Mouse (Mus musculus): Measurements from ENCODE around the gene Dmpk. TPM values are rescaled to one million over a fixed set of nuclear protein-coding genes. Genes with fewer than 3 reads are reported as not detected.

Dmpk gene
- total and polyA plus RNA-seq, 2 experiments from 2014 or later = 5.1 to 32.1 TPM

- DNase-seq (ENCODE audit: low spot score) = no peak
- Histone ChIP-seq H3K27me3 (ENCODE audit: insufficient read depth, low read length) (no peaks in the 10 kb centered on the region), H3K9me3 (ENCODE audit: low read length) (no peaks in the 10 kb centered on the region), H3K9ac (replicated peaks; ENCODE audit: low read length, poor library complexity, severe bottlenecking) (no peak overlapping the region; the same call in 1 of the 2 replicates), H3K4me1 (ENCODE audit: insufficient read depth, low read length) (peaks cover 5% of the 10 kb centered on the region; the same call in 1 of the 2 replicates), H3K4me3 (ENCODE audit: low read depth, low read length) (peak overlapping the region; percentile 99; the same call in 1 of the 2 replicates), H3K4me2 (ENCODE audit: low read depth, low read length, poor library complexity, severe bottlenecking) (peak overlapping the region; percentile 78), H3K36me3 (ENCODE audit: insufficient read depth, low read length) (peaks cover 39% of the 10 kb centered on the region), H3K27ac (ENCODE audit: low read depth, low read length) (no peak overlapping the region)
- 72% methylated on average over 14 of the region's 14 CpGs for WGBS
- TF ChIP-seq CTCF (IDR thresholded peaks at IDR 0.05) = no peak
- no peak for ATAC-seq (ENCODE audit: low FRiP score)
Observed at GRCm38 (mm10) chr7:19077761-19078160, 5.9 kb upstream of the Dmpk start.

DNA sequence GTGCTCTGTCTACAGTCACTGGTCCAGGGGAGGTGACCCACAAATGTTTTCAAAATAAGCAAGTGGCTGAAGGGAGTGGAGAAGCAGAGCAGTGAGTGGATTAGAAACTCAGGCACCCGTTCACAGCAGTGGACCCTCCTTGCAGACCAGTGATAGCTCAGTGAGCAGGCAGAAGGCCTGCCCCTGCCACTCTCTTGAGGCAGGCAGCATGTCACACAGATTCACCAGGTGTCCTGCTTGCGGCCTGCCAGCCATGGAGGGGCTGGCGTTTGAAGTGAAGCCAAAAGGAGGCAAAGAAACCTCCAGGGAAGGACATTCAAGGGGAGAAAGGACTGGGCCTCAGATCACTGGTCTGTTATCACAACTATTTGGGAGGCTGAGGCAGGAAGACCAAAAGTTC, 4.9 kb upstream of the Dmpk start:
- H3K4me1 ChIP-seq (ENCODE audit: insufficient read depth, low read length) = peaks cover 5% of the 10 kb centered on the region; the same call in 1 of the 2 replicates
- no peak overlapping the region for H3K4me2 ChIP-seq (ENCODE audit: low read depth, low read length, poor library complexity, severe bottlenecking)
- DNase-seq (ENCODE audit: low spot score) (no peak), ATAC-seq (ENCODE audit: low FRiP score) (no peak)
- H3K4me3 ChIP-seq (ENCODE audit: low read depth, low read length) = no peak overlapping the region
- 78% methylated on average over 3 of the region's 3 CpGs for WGBS
- no peak overlapping the region for H3K27ac ChIP-seq (ENCODE audit: low read depth, low read length)
- TF ChIP-seq CTCF (IDR thresholded peaks at IDR 0.05) = no peak
- peaks cover 43% of the 10 kb centered on the region for H3K36me3 ChIP-seq (ENCODE audit: insufficient read depth, low read length)
- no peaks in the 10 kb centered on the region for H3K27me3 ChIP-seq (ENCODE audit: insufficient read depth, low read length)
- H3K9ac ChIP-seq (replicated peaks; ENCODE audit: low read length, poor library complexity, severe bottlenecking) = no peak overlapping the region
- no peaks in the 10 kb centered on the region for H3K9me3 ChIP-seq (ENCODE audit: low read length)

- no peak overlapping the region for H3K4me2 ChIP-seq (ENCODE audit: low read depth, low read length, poor library complexity, severe bottlenecking)
- H3K4me1 ChIP-seq (ENCODE audit: insufficient read depth, low read length) = peaks cover 5% of the 10 kb centered on the region; the same call in 1 of the 2 replicates
- H3K27ac ChIP-seq (ENCODE audit: low read depth, low read length) = no peak overlapping the region
- H3K9me3 ChIP-seq (ENCODE audit: low read length) = no peaks in the 10 kb centered on the region
- H3K36me3 ChIP-seq (ENCODE audit: insufficient read depth, low read length) = peaks cover 43% of the 10 kb centered on the region
- ATAC-seq (ENCODE audit: low FRiP score) = no peak
- no peak overlapping the region for H3K9ac ChIP-seq (replicated peaks; ENCODE audit: low read length, poor library complexity, severe bottlenecking)
- H3K27me3 ChIP-seq (ENCODE audit: insufficient read depth, low read length) = no peaks in the 10 kb centered on the region
- DNase-seq (ENCODE audit: low spot score) = no peak
- TF ChIP-seq CTCF (IDR thresholded peaks at IDR 0.05) = no peak
- 94% methylated on average over 19 of the region's 19 CpGs for WGBS
- H3K4me3 ChIP-seq (ENCODE audit: low read depth, low read length) = no peak overlapping the region
Observed at GRCm38 (mm10) chr7:19080451-19080950, 3.1 kb upstream of the Dmpk start.

DNA sequence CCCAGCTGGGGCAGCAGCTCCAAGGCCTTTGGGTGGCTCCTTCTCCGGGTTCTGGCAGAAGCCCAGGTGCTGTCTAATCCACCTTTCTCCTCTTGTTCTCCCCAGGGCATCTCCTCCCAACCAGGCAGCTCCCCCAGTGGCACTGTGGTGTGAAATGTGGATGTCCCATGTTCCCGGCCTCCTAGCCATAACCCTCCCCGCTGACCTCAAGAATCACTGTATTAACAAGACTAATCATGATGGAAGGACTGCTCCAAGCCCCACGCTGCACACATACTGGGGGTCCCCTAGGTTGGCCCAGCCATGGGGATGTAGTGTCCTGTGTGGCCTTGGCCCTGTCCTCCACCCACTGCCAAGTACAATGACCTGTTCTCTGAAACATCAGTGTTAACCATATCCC, 1.5 kb upstream of the Dmpk start:
- H3K4me1 ChIP-seq (ENCODE audit: insufficient read depth, low read length) = peaks cover 5% of the 10 kb centered on the region; the same call in 1 of the 2 replicates
- peaks cover 44% of the 10 kb centered on the region for H3K36me3 ChIP-seq (ENCODE audit: insufficient read depth, low read length)
- no peak overlapping the region for H3K9ac ChIP-seq (replicated peaks; ENCODE audit: low read length, poor library complexity, severe bottlenecking)
- no peak overlapping the region for H3K4me3 ChIP-seq (ENCODE audit: low read depth, low read length)
- ATAC-seq (ENCODE audit: low FRiP score) = no peak
- WGBS = 75% methylated on average over 4 of the region's 4 CpGs
- no peaks in the 10 kb centered on the region for H3K9me3 ChIP-seq (ENCODE audit: low read length)
- no peak for TF ChIP-seq CTCF (IDR thresholded peaks at IDR 0.05)
- DNase-seq (ENCODE audit: low spot score) = no peak
- H3K27me3 ChIP-seq (ENCODE audit: insufficient read depth, low read length) = no peaks in the 10 kb centered on the region
- no peak overlapping the region for H3K4me2 ChIP-seq (ENCODE audit: low read depth, low read length, poor library complexity, severe bottlenecking)
- H3K27ac ChIP-seq (ENCODE audit: low read depth, low read length) = no peak overlapping the region

DNA sequence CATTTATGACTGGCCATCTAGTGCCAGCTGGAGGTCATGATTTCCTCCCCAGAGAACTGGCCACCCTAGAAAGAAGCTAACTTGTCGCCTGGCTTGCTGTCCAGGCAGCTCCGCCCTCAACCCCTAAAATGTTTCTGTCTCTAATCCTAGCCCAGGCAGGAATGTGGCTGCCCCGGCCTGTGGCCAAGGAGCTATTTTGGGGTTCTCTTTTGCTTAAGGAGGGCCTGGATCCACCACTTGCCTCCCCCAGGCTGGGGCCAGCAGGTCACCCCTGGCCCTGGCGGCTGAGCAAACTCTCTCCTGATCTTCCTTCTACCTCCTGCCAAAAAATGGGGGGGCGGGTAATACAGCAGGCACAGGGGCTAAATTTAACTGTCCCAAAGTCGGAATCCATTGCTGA, 553 bp upstream of the Dmpk start:
- 56% methylated on average over 6 of the region's 6 CpGs for WGBS
- TF ChIP-seq CTCF (IDR thresholded peaks at IDR 0.05) = no peak

GRCm38 (mm10) chr7:19084277-19084771, 675 bp downstream of the Dmpk start:
- 70% methylated on average over 6 of the region's 6 CpGs for WGBS
- Histone ChIP-seq H3K9me3 (ENCODE audit: low read length) (no peaks in the 10 kb centered on the region), H3K4me3 (ENCODE audit: low read depth, low read length) (no peak overlapping the region), H3K36me3 (ENCODE audit: insufficient read depth, low read length) (peaks cover 55% of the 10 kb centered on the region), H3K4me1 (ENCODE audit: insufficient read depth, low read length) (no peaks in the 10 kb centered on the region), H3K27me3 (ENCODE audit: insufficient read depth, low read length) (no peaks in the 10 kb centered on the region), H3K9ac (replicated peaks; ENCODE audit: low read length, poor library complexity, severe bottlenecking) (no peak overlapping the region), H3K27ac (ENCODE audit: low read depth, low read length) (no peak overlapping the region), H3K4me2 (ENCODE audit: low read depth, low read length, poor library complexity, severe bottlenecking) (peak overlapping the region; percentile 3)
- no peak for TF ChIP-seq CTCF (IDR thresholded peaks at IDR 0.05)
- DNase-seq (ENCODE audit: low spot score) = no peak
- ATAC-seq (ENCODE audit: low FRiP score) = no peak

More for the DNA sequence above, 553 bp upstream of the Dmpk start:
- H3K4me1 ChIP-seq (ENCODE audit: insufficient read depth, low read length) = no peaks in the 10 kb centered on the region
- ATAC-seq (ENCODE audit: low FRiP score) = no peak
- H3K4me2 ChIP-seq (ENCODE audit: low read depth, low read length, poor library complexity, severe bottlenecking) = no peak overlapping the region
- no peak overlapping the region for H3K4me3 ChIP-seq (ENCODE audit: low read depth, low read length)
- DNase-seq (ENCODE audit: low spot score) = no peak
- H3K27ac ChIP-seq (ENCODE audit: low read depth, low read length) = no peak overlapping the region
- H3K27me3 ChIP-seq (ENCODE audit: insufficient read depth, low read length) = no peaks in the 10 kb centered on the region
- no peaks in the 10 kb centered on the region for H3K9me3 ChIP-seq (ENCODE audit: low read length)
- peaks cover 51% of the 10 kb centered on the region for H3K36me3 ChIP-seq (ENCODE audit: insufficient read depth, low read length)
- no peak overlapping the region for H3K9ac ChIP-seq (replicated peaks; ENCODE audit: low read length, poor library complexity, severe bottlenecking)

Measured in midbrain, postnatal 0 days (tissue).